Mouse (Mus musculus): ENCODE data around the gene Krtap26-1. TPM values are rescaled to one million over a fixed set of nuclear protein-coding genes. Genes with fewer than 3 reads are reported as not detected.

The Krtap26-1 gene
- not detected for polyA plus RNA-seq (2012; fragmentation: generic; extraction: Trizol)

GRCm38 (mm10) chr16:88647358-88647846, at the start of gene Krtap26-1:
Gene Krtap26-1 (minus strand): TSS chr16:88647796.
- H3K27me3 ChIP-seq (ENCODE audit: control insufficient read depth, insufficient read depth, insufficient read length): no peaks in the 10 kb centered on the region
- no peaks in the 10 kb centered on the region for H3K79me2 ChIP-seq (ENCODE audit: control insufficient read depth, insufficient read depth)
- H3ac ChIP-seq (ENCODE audit: control insufficient read depth, insufficient read length): no peak within 1 kb of the TSS
- H3K4me3 ChIP-seq: no peak within 1 kb of the TSS
- H3K36me3 ChIP-seq (ENCODE audit: control insufficient read depth, insufficient read depth): no peaks in the 10 kb centered on the region
- TF ChIP-seq MAX (IDR thresholded peaks at IDR 0.05; ENCODE audit: low read depth): no peak
- no peak for TF ChIP-seq E2F4 (IDR thresholded peaks at IDR 0.05; ENCODE audit: insufficient read depth)
- TF ChIP-seq SRF (IDR thresholded peaks at IDR 0.05; ENCODE audit: control insufficient read depth, insufficient read length, low read depth): no peak
- no peak for TF ChIP-seq MYOG (IDR thresholded peaks at IDR 0.05; ENCODE audit: control insufficient read depth in 1 of 3, insufficient read depth in 1 of 3, insufficient read length in 2 of 3, low read depth in 2 of 3)
- no peak for TF ChIP-seq MYOD1 (IDR thresholded peaks at IDR 0.05; ENCODE audit: control insufficient read depth in 1 of 3, insufficient read length in 2 of 3, low read depth in 2 of 3)
- no peak for TF ChIP-seq USF1 (IDR thresholded peaks at IDR 0.05; ENCODE audit: low read depth)
- TF ChIP-seq POLR2A (IDR thresholded peaks at IDR 0.05; ENCODE audit: insufficient read length, low read depth): no peak
- TF ChIP-seq POLR2AphosphoS2 (IDR thresholded peaks at IDR 0.05; ENCODE audit: insufficient read length, low read depth): no peak
- no peak for TF ChIP-seq TCF12 (IDR thresholded peaks at IDR 0.05; ENCODE audit: insufficient read depth, poor library complexity, severe bottlenecking)
- no peak for TF ChIP-seq REST (IDR thresholded peaks at IDR 0.05; ENCODE audit: insufficient read depth, insufficient read length)
- no peak for TF ChIP-seq CEBPB (IDR thresholded peaks at IDR 0.05; ENCODE audit: insufficient read depth, poor library complexity, severe bottlenecking)
- no peak for TF ChIP-seq TCF3 (IDR thresholded peaks at IDR 0.05; ENCODE audit: insufficient read length, low read depth)
- H3K4me2 ChIP-seq (ENCODE audit: low read depth): no peak within 1 kb of the TSS

- TF ChIP-seq TCF12 (IDR thresholded peaks at IDR 0.05; ENCODE audit: insufficient read depth, poor library complexity, severe bottlenecking) (no peak), TCF3 (IDR thresholded peaks at IDR 0.05; ENCODE audit: insufficient read length, low read depth) (no peak), POLR2A (IDR thresholded peaks at IDR 0.05; ENCODE audit: insufficient read length, low read depth) (no peak), MYOG (IDR thresholded peaks at IDR 0.05; ENCODE audit: control insufficient read depth in 1 of 3, insufficient read depth in 1 of 3, insufficient read length in 2 of 3, low read depth in 2 of 3) (no peak), E2F4 (IDR thresholded peaks at IDR 0.05; ENCODE audit: insufficient read depth) (no peak)
Measured at GRCm38 (mm10) chr16:88696256-88696655, 48.7 kb upstream of the Krtap26-1 start.

GRCm38 (mm10) chr16:88681282-88681681, 33.7 kb upstream of the Krtap26-1 start:
- Histone ChIP-seq H3K36me3 (ENCODE audit: control insufficient read depth, insufficient read depth) (no peaks in the 10 kb centered on the region), H3K4me3 (no peak overlapping the region), H3K27me3 (ENCODE audit: control insufficient read depth, insufficient read depth, insufficient read length) (no peaks in the 10 kb centered on the region), H3ac (ENCODE audit: control insufficient read depth, insufficient read length) (no peak overlapping the region), H3K79me2 (ENCODE audit: control insufficient read depth, insufficient read depth) (no peaks in the 10 kb centered on the region), H3K4me2 (ENCODE audit: low read depth) (no peak overlapping the region)
- no peak for TF ChIP-seq USF1 (IDR thresholded peaks at IDR 0.05; ENCODE audit: low read depth)
- no peak for TF ChIP-seq SRF (IDR thresholded peaks at IDR 0.05; ENCODE audit: control insufficient read depth, insufficient read length, low read depth)
- TF ChIP-seq TCF12 (IDR thresholded peaks at IDR 0.05; ENCODE audit: insufficient read depth, poor library complexity, severe bottlenecking): no peak
- no peak for TF ChIP-seq POLR2AphosphoS2 (IDR thresholded peaks at IDR 0.05; ENCODE audit: insufficient read length, low read depth)
- TF ChIP-seq E2F4 (IDR thresholded peaks at IDR 0.05; ENCODE audit: insufficient read depth): no peak
- TF ChIP-seq TCF3 (IDR thresholded peaks at IDR 0.05; ENCODE audit: insufficient read length, low read depth): no peak

More at GRCm38 (mm10) chr16:88696256-88696655, 48.7 kb upstream of the Krtap26-1 start:
- Histone ChIP-seq H3K27me3 (ENCODE audit: control insufficient read depth, insufficient read depth, insufficient read length) (no peaks in the 10 kb centered on the region), H3ac (ENCODE audit: control insufficient read depth, insufficient read length) (no peak overlapping the region), H3K79me2 (ENCODE audit: control insufficient read depth, insufficient read depth) (no peaks in the 10 kb centered on the region), H3K4me2 (ENCODE audit: low read depth) (no peak overlapping the region), H3K36me3 (ENCODE audit: control insufficient read depth, insufficient read depth) (no peaks in the 10 kb centered on the region), H3K4me3 (no peak overlapping the region)

- H3ac ChIP-seq (ENCODE audit: control insufficient read depth, insufficient read length): no peak overlapping the region
- no peak overlapping the region for H3K4me2 ChIP-seq (ENCODE audit: low read depth)
- H3K36me3 ChIP-seq (ENCODE audit: control insufficient read depth, insufficient read depth): no peaks in the 10 kb centered on the region
- no peaks in the 10 kb centered on the region for H3K79me2 ChIP-seq (ENCODE audit: control insufficient read depth, insufficient read depth)
- no peak overlapping the region for H3K4me3 ChIP-seq
- TF ChIP-seq MYOG (IDR thresholded peaks at IDR 0.05; ENCODE audit: control insufficient read depth in 1 of 3, insufficient read depth in 1 of 3, insufficient read length in 2 of 3, low read depth in 2 of 3): no peak
- no peak for TF ChIP-seq MAX (IDR thresholded peaks at IDR 0.05; ENCODE audit: low read depth)
- TF ChIP-seq TCF3 (IDR thresholded peaks at IDR 0.05; ENCODE audit: insufficient read length, low read depth): no peak
- TF ChIP-seq E2F4 (IDR thresholded peaks at IDR 0.05; ENCODE audit: insufficient read depth): no peak
- TF ChIP-seq TCF12 (IDR thresholded peaks at IDR 0.05; ENCODE audit: insufficient read depth, poor library complexity, severe bottlenecking): no peak
- TF ChIP-seq POLR2AphosphoS2 (IDR thresholded peaks at IDR 0.05; ENCODE audit: insufficient read length, low read depth): no peak
- TF ChIP-seq CEBPB (IDR thresholded peaks at IDR 0.05; ENCODE audit: insufficient read depth, poor library complexity, severe bottlenecking): no peak
- TF ChIP-seq POLR2A (IDR thresholded peaks at IDR 0.05; ENCODE audit: insufficient read length, low read depth): no peak
- H3K27me3 ChIP-seq (ENCODE audit: control insufficient read depth, insufficient read depth, insufficient read length): no peaks in the 10 kb centered on the region
Measured at GRCm38 (mm10) chr16:88679099-88679498, 31.5 kb upstream of the Krtap26-1 start.

- Histone ChIP-seq H3K4me2 (ENCODE audit: low read depth) (no peak within 1 kb of the TSS), H3K79me2 (ENCODE audit: control insufficient read depth, insufficient read depth) (no peaks in the 10 kb centered on the region), H3K27me3 (ENCODE audit: control insufficient read depth, insufficient read depth, insufficient read length) (no peaks in the 10 kb centered on the region), H3ac (ENCODE audit: control insufficient read depth, insufficient read length) (no peak within 1 kb of the TSS), H3K36me3 (ENCODE audit: control insufficient read depth, insufficient read depth) (no peaks in the 10 kb centered on the region), H3K4me3 (no peak within 1 kb of the TSS)
- TF ChIP-seq REST (IDR thresholded peaks at IDR 0.05; ENCODE audit: insufficient read depth, insufficient read length): no peak
- TF ChIP-seq TCF12 (IDR thresholded peaks at IDR 0.05; ENCODE audit: insufficient read depth, poor library complexity, severe bottlenecking): no peak
- TF ChIP-seq MYOG (IDR thresholded peaks at IDR 0.05; ENCODE audit: control insufficient read depth in 1 of 3, insufficient read depth in 1 of 3, insufficient read length in 2 of 3, low read depth in 2 of 3): no peak
- TF ChIP-seq POLR2A (IDR thresholded peaks at IDR 0.05; ENCODE audit: insufficient read length, low read depth): no peak
- TF ChIP-seq USF1 (IDR thresholded peaks at IDR 0.05; ENCODE audit: low read depth): no peak
- TF ChIP-seq E2F4 (IDR thresholded peaks at IDR 0.05; ENCODE audit: insufficient read depth): no peak
- no peak for TF ChIP-seq CEBPB (IDR thresholded peaks at IDR 0.05; ENCODE audit: insufficient read depth, poor library complexity, severe bottlenecking)
- TF ChIP-seq MAX (IDR thresholded peaks at IDR 0.05; ENCODE audit: low read depth): no peak
- no peak for TF ChIP-seq MYOD1 (IDR thresholded peaks at IDR 0.05; ENCODE audit: control insufficient read depth in 1 of 3, insufficient read length in 2 of 3, low read depth in 2 of 3)
- no peak for TF ChIP-seq POLR2AphosphoS2 (IDR thresholded peaks at IDR 0.05; ENCODE audit: insufficient read length, low read depth)
Measured at GRCm38 (mm10) chr16:88671571-88671970, 24.0 kb upstream of the Krtap26-1 start, which contains the start of gene Krtap27-1. Gene Krtap27-1 (minus strand): TSS chr16:88671671.
